Mouse (Mus musculus): ENCODE results near the gene Tmem14a.

GRCm38 (mm10) chr1:21266766-21267165 lies 48.4 kb downstream of the Tmem14a start:
- TF ChIP-seq CTCF (conservative IDR thresholded peaks at IDR 0.05; ENCODE audit: low read length), result no peak
- TF ChIP-seq NANOG (IDR thresholded peaks at IDR 0.05; ENCODE audit: borderline replicate concordance, low read length), result no peak

Data from E14TG2a.4 (cell line).